Mouse (Mus musculus) lung, adult 2 months (tissue): ENCODE results near the gene Ndufaf1. TPM values are rescaled to one million over a fixed set of nuclear protein-coding genes. Genes with fewer than 3 reads are reported as not detected.
A peak's percentile ranks its signal among the peaks of the same experiment; 100 is the strongest.
"Not testable (repeated sequence)": the region's sequence is repeated elsewhere in the genome, so short reads cannot be mapped to it uniquely, and the experiment has no call there.

Experiments
- DNase-seq: peaks from one replicate; pipeline ENCODE4 v3.0.0; 2022
- H3K4me1 ChIP-seq: fragments of 200-500 bp; 2 replicates; pipeline ENCODE4 v1.6.1; 2011; ENCODE audit warnings: low read length; ENCODE audit not compliant: control insufficient read depth, insufficient read depth
- H3K4me3 ChIP-seq: fragments of 200-500 bp; replicated peaks from 2 replicates; pipeline ENCODE3; 2011; ENCODE audit warnings: low read depth, mild to moderate bottlenecking, control low read depth, low read length; ENCODE audit errors: extremely low read depth
- CTCF ChIP-seq: fragments of 200-500 bp; IDR thresholded peaks from 2 replicates; pipeline ENCODE4 v1.5.1; 2011; ENCODE audit warnings: mild to moderate bottlenecking, low read length, control low read depth; ENCODE audit not compliant: insufficient read depth
- POLR2A ChIP-seq: fragments of 200-500 bp; IDR thresholded peaks from 2 replicates; pipeline ENCODE4 v1.6.1; 2011; ENCODE audit warnings: low read depth, mild to moderate bottlenecking, control low read depth, low read length, borderline replicate concordance; ENCODE audit errors: extremely low read depth
- WGBS: fragments of 180-500 bp; shearing (Covaris S2); methylation state at CpG from one replicate; pipeline ENCODE4 v1.1.7; 2018; 5-methylcytosine and 5-hydroxymethylcytosine counted together
- polyA plus RNA-seq: library from polyadenylated mRNA; depleted of rRNA; stranded (reverse); fragments of >200 nt; gene quantifications from 2 replicates; pipeline ENCODE4 v1.2.3, GENCODE M21; 2012; rRNA removed

Gene Ndufaf1
- polyA plus RNA-seq, 1 experiment, result 4.6 TPM

- no peak for DNase-seq
- WGBS, result 95% methylated on average over 2 of the region's 2 CpGs
- TF ChIP-seq CTCF (no peak), POLR2A (no peak)
- Histone ChIP-seq H3K4me3 (no peak overlapping the region), H3K4me1 (peaks cover 3% of the 10 kb centered on the region; the same call in 1 of the 2 replicates)
Observed at GRCm38 (mm10) chr2:119621302-119621701, 41.3 kb downstream of the Ndufaf1 start.

- H3K4me1 ChIP-seq, DNase-seq: not testable (repeated sequence)
- 3% methylated on average over 6 of the region's 6 CpGs for WGBS
- H3K4me3 ChIP-seq, result peak overlapping the region; percentile 52
Observed at GRCm38 (mm10) chr2:119619002-119619401, 43.6 kb downstream of the Ndufaf1 start.

GRCm38 (mm10) chr2:119618199-119618982 is 44.2 kb downstream of the Ndufaf1 start, which contains the start of the genes Nusap1 and Oip5:
Gene Nusap1, plus strand, starts transcription at chr2:119618298.
Gene Oip5, minus strand, starts transcription at chr2:119618469.
- WGBS, result under 1% methylated on average over 55 of the region's 55 CpGs
- Histone ChIP-seq H3K4me1 (peaks cover 3% of the 10 kb centered on the region; the same call in 1 of the 2 replicates), H3K4me3 (peak within 1 kb of the TSS; percentile 84)
- no peak for TF ChIP-seq POLR2A
- DNase-seq, result peak; percentile 89

GRCm38 (mm10) chr2:119617841-119618198 is 44.8 kb downstream of the Ndufaf1 start:
- WGBS, result under 1% methylated on average over 13 of the region's 13 CpGs
- Histone ChIP-seq H3K4me1 (peaks cover 3% of the 10 kb centered on the region; the same call in 1 of the 2 replicates), H3K4me3 (peak overlapping the region; percentile 84)
- DNase-seq, result no peak
- no peak for TF ChIP-seq POLR2A
- no peak for TF ChIP-seq CTCF

- 80% methylated on average over 4 of the region's 4 CpGs for WGBS
- peaks cover 5% of the 10 kb centered on the region for H3K4me1 ChIP-seq
- TF ChIP-seq CTCF, result peak; percentile 9; the same call in 1 of the 2 replicates
- no peak for TF ChIP-seq POLR2A
- no peak overlapping the region for H3K4me3 ChIP-seq
- DNase-seq, result no peak
Observed at GRCm38 (mm10) chr2:119607023-119607422, 55.6 kb downstream of the Ndufaf1 start.

Other genes with a start within 250 kb of the Ndufaf1 start
- gene Ino80, start 185.1 kb downstream of the Ndufaf1 start, polyA plus RNA-seq, result 7.1 and 8.7 TPM in 2 replicates
- 0.36 and 0.78 TPM in 2 replicates for gene Exd1, start 115.2 kb downstream of the Ndufaf1 start, polyA plus RNA-seq
- 71.9 and 99.6 TPM in 2 replicates for gene Chp1, start 115.1 kb downstream of the Ndufaf1 start, polyA plus RNA-seq
- 0.10 and 0.49 TPM in 2 replicates for gene Nusap1, start 44.5 kb downstream of the Ndufaf1 start, polyA plus RNA-seq
- 0.81 and 1.3 TPM in 2 replicates for gene Oip5, start 44.4 kb downstream of the Ndufaf1 start, polyA plus RNA-seq
- gene Rtf1, start 12.2 kb upstream of the Ndufaf1 start, polyA plus RNA-seq, result 6.7 and 10.3 TPM in 2 replicates
- 9.5 and 9.6 TPM in 2 replicates for gene Itpka, start 79.5 kb upstream of the Ndufaf1 start, polyA plus RNA-seq
- 3.9 and 4.2 TPM in 2 replicates for gene Ltk, start 97.6 kb upstream of the Ndufaf1 start, polyA plus RNA-seq
- gene Rpap1, start 124.7 kb upstream of the Ndufaf1 start, polyA plus RNA-seq, result 21.6 and 24.5 TPM in 2 replicates
- 11.8 and 16.4 TPM in 2 replicates for gene Tyro3, start 134.9 kb upstream of the Ndufaf1 start, polyA plus RNA-seq
- 18.3 and 23.8 TPM in 2 replicates for gene Mga, start 234.4 kb upstream of the Ndufaf1 start, polyA plus RNA-seq